Comparison of ENCODE assay signal across 25 mouse cellular contexts in genomic region chr11:90238657-90239056, GRCm38 (mm10). TPM values are rescaled to one million over a fixed set of nuclear protein-coding genes. Genes with fewer than 3 reads are reported as not detected.
DNase-seq lines count a peak whose midpoint lies in the region; ATAC-seq and TF ChIP-seq lines count a peak whose summit lies in the region.
"Had no signal": no experiment of that assay in that cellular context is flagged by ENCODE, and none has a peak within 500 bp of the region (broad histone marks: within the 10 kb centered on the region; RNA-seq: fewer than 3 reads in every experiment).

No protein-coding gene starts in this region.

- TF ChIP-seq CTCF in gastrocnemius, adult 2 months (IDR thresholded peaks at IDR 0.05) = no peak

- intact Hi-C loops in gastrocnemius, adult 2 months (cut with DNase I) = no loop called here

- H3K27me3 ChIP-seq in neural tube, embryonic 11.5 days (ENCODE audit: control insufficient read depth, insufficient read depth, low read length) = no peaks in the 10 kb centered on the region
- no peaks in the 10 kb centered on the region for H3K27me3 ChIP-seq in neural tube, embryonic 15.5 days (replicated peaks)
- H3K27me3 ChIP-seq: embryonic facial prominence, embryonic 12.5 days; heart, embryonic 15.5 days; hindbrain, embryonic 13.5 days; liver, embryonic 12.5 days; midbrain, embryonic 13.5 days had no signal

- H3K9ac ChIP-seq in neural tube, embryonic 11.5 days (ENCODE audit: low read length) = no peak overlapping the region
- no peak overlapping the region for H3K9ac ChIP-seq in neural tube, embryonic 15.5 days (replicated peaks)
- H3K9ac ChIP-seq: embryonic facial prominence, embryonic 12.5 days; heart, embryonic 15.5 days; hindbrain, embryonic 13.5 days; liver, embryonic 12.5 days; liver, postnatal 0 days; midbrain, embryonic 13.5 days had no signal

- H3K9me3 ChIP-seq in neural tube, embryonic 11.5 days (ENCODE audit: control insufficient read depth, low read length) = no peaks in the 10 kb centered on the region
- no peaks in the 10 kb centered on the region for H3K9me3 ChIP-seq in neural tube, embryonic 15.5 days (replicated peaks)
- H3K9me3 ChIP-seq: embryonic facial prominence, embryonic 12.5 days; heart, embryonic 15.5 days; hindbrain, embryonic 13.5 days; liver, embryonic 12.5 days; midbrain, embryonic 13.5 days had no signal

- DNase-seq in neural tube, embryonic 11.5 days (ENCODE audit: low spot score) = peak; percentile 10
- DNase-seq in ES-CJ7 (ENCODE audit: low read depth, low spot score) (peak; percentile 51), MN1 (ENCODE audit: low spot score) (no peak)
- no peak for DNase-seq in gastrocnemius, adult 2 months
- no peak for DNase-seq in gastrocnemius, adult 8-10 months (ENCODE audit: low spot score in 2 of 2)
- DNase-seq: adrenal gland, postnatal 14 days; cerebellum, adult 11-12 months; cerebellum, adult 9-11 months; embryo, embryonic 11 days; kidney, adult 11 months; kidney, postnatal 25 days; liver, postnatal 0 days; right cerebral cortex, postnatal 4 days; thymus, adult 18-20 months; thymus, postnatal 25 days had no signal

- H3K36me3 ChIP-seq in neural tube, embryonic 11.5 days (ENCODE audit: control insufficient read depth, insufficient read depth, low read length) = no peaks in the 10 kb centered on the region
- no peaks in the 10 kb centered on the region for H3K36me3 ChIP-seq in neural tube, embryonic 15.5 days
- H3K36me3 ChIP-seq: embryonic facial prominence, embryonic 12.5 days; heart, embryonic 15.5 days; hindbrain, embryonic 13.5 days; liver, embryonic 12.5 days; midbrain, embryonic 13.5 days had no signal

- H3K4me1 ChIP-seq in neural tube, embryonic 11.5 days (ENCODE audit: control insufficient read depth, insufficient read depth, low read length) = no peaks in the 10 kb centered on the region
- H3K4me1 ChIP-seq in neural tube, embryonic 15.5 days = no peaks in the 10 kb centered on the region
- H3K4me1 ChIP-seq: embryonic facial prominence, embryonic 12.5 days; liver, embryonic 12.5 days had no signal

- ATAC-seq in neural tube, embryonic 11.5 days (ENCODE audit: insufficient read depth, low FRiP score, low TSS enrichment) = no peak; the same call in 1 of the 2 replicates
- no peak for ATAC-seq in neural tube, embryonic 15.5 days (ENCODE audit: low FRiP score)
- peak; percentile 86 for ATAC-seq in activated CD4-positive, CD25-positive, alpha-beta regulatory T cell, adult 4 months
- ATAC-seq: forebrain, embryonic 14.5 days; liver, embryonic 12.5 days; liver, postnatal 0 days; midbrain, embryonic 13.5 days had no signal

- no peak overlapping the region for H3K4me3 ChIP-seq in neural tube, embryonic 11.5 days (ENCODE audit: low read depth, low read length)
- H3K4me3 ChIP-seq in neural tube, embryonic 15.5 days (replicated peaks) = no peak overlapping the region
- H3K4me3 ChIP-seq in gastrocnemius, adult 2 months = no peak overlapping the region
- H3K4me3 ChIP-seq: embryonic facial prominence, embryonic 12.5 days; heart, embryonic 15.5 days; hindbrain, embryonic 13.5 days; layer of hippocampus, adult 2 months; liver, embryonic 12.5 days; midbrain, embryonic 13.5 days had no signal

- no peak overlapping the region for H3K27ac ChIP-seq in neural tube, embryonic 11.5 days (ENCODE audit: low read depth, low read length)
- no peak overlapping the region for H3K27ac ChIP-seq in neural tube, embryonic 15.5 days (replicated peaks)
- no peak overlapping the region for H3K27ac ChIP-seq in gastrocnemius, adult 2 months
- H3K27ac ChIP-seq: embryonic facial prominence, embryonic 12.5 days; heart, embryonic 15.5 days; hindbrain, embryonic 13.5 days; layer of hippocampus, adult 2 months; liver, embryonic 12.5 days; midbrain, embryonic 13.5 days; stomach, postnatal 0 days had no signal

- no peak overlapping the region for H3K4me2 ChIP-seq in neural tube, embryonic 11.5 days (ENCODE audit: low read depth)
- no peak overlapping the region for H3K4me2 ChIP-seq in neural tube, embryonic 15.5 days
- H3K4me2 ChIP-seq: embryonic facial prominence, embryonic 12.5 days; heart, embryonic 15.5 days; hindbrain, embryonic 13.5 days; liver, embryonic 12.5 days; midbrain, embryonic 13.5 days had no signal

- WGBS in neural tube, embryonic 11.5 days = 16% methylated on average over 2 of the region's 2 CpGs
- WGBS in neural tube, embryonic 15.5 days = 16% methylated on average over 2 of the region's 2 CpGs

RNA-seq across cellular contexts. Expression of gene Mmd, which starts 10.6 kb away (rescaled TPM):
- polyA plus RNA-seq in neural tube, embryonic 11.5 days (2014; fragmentation: Nextera tagmentation; extraction: Ambion mirVana) = 48.2 and 51.6 TPM in 2 replicates
- polyA plus RNA-seq in neural tube, embryonic 15.5 days (2015; fragmentation: Nextera tagmentation; extraction: Ambion mirVana) = 104 and 126 TPM in 2 replicates
- polyA plus RNA-seq in activated CD4-positive, CD25-positive, alpha-beta regulatory T cell, adult 4 months (2017; shearing (Covaris generic)) = 10 to 100 TPM; 20.3 to 23.2 TPM
- 1 to 10 TPM; 9.2 to 9.5 TPM for total RNA-seq in gastrocnemius, adult 2 months (2021)
- total RNA-seq in gastrocnemius, adult 8-10 months (2022) = 10 to 100 TPM in 2 of 4 experiments, 1 to 10 TPM in 2; 9.3 to 20.4 (median 12.4) TPM

RNA-seq across cellular contexts. Expression of gene Gm45716, which starts 51.2 kb away (rescaled TPM):
- polyA plus RNA-seq in neural tube, embryonic 11.5 days (2014; fragmentation: Nextera tagmentation; extraction: Ambion mirVana) = 17.3 and 17.7 TPM in 2 replicates
- polyA plus RNA-seq in neural tube, embryonic 15.5 days (2015; fragmentation: Nextera tagmentation; extraction: Ambion mirVana) = 16.9 and 19.2 TPM in 2 replicates
- polyA plus RNA-seq in activated CD4-positive, CD25-positive, alpha-beta regulatory T cell, adult 4 months (2017; shearing (Covaris generic)) = 1 to 10 TPM; 5.0 to 5.4 TPM
- total RNA-seq in gastrocnemius, adult 2 months (2021) = 1 to 10 TPM; 1.2 to 2.7 TPM
- total RNA-seq in gastrocnemius, adult 8-10 months (2022) = 1 to 10 TPM; 1.7 to 3.3 (median 2.4) TPM

Comparison
In these comparisons a context has a peak if more than half of its experiments do, and no peak if none do; other contexts are left out.
1. DNase-seq: peak in neural tube, embryonic 11.5 days (single experiment) and ES-CJ7 (single experiment); none in MN1 (single experiment), gastrocnemius, adult 2 months (single experiment) and gastrocnemius, adult 8-10 months (0 of 2).